In the genomic region with DNA sequence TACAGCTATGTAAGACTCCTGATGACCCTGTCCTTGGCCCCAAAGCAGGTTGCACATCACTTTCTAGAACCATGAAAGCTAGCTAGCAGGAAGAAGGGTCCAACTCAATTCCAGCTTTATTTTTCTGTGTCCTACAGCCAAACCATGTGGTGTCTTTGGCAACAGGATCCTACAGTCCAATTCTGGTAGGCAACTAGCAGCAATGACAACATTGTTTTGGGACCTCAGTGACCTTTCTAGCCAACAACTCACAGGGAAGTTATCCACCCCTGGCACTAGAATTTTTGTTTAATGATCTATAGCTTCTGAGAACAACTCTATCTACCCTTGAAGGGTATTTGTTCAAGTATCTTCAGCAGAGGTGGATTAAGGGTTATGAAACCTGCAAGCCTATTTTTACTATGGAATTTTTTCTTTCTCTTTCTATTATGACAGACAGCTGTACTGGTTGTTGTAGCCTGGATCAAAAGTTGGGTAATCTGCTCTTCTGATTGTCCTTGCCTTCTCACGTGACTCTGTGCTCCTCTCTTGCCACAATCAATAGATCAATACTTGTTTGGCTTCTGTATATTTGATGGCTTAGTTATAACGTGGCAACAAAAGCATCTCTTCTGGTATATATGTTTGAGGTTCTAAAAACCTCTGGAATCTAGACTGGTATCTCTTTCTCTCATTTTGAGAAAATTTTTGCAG, we compare ENCODE assay signal across 21 mouse cellular contexts.
DNase-seq lines count a peak whose midpoint lies in the region; ATAC-seq and TF ChIP-seq lines count a peak whose summit lies in the region.
"Had no signal": no experiment of that assay in that cellular context is flagged by ENCODE, and none has a peak within 500 bp of the region (broad histone marks: within the 10 kb centered on the region; RNA-seq: fewer than 3 reads in every experiment).

No protein-coding gene starts in this region.

- no peaks in the 10 kb centered on the region for H3K9me3 ChIP-seq in liver, postnatal 0 days (ENCODE audit: low read length)
- H3K9me3 ChIP-seq: embryonic facial prominence, embryonic 10.5 days; embryonic facial prominence, embryonic 12.5 days; forebrain, embryonic 13.5 days; forebrain, embryonic 15.5 days; G1E had no signal

- H3K27me3 ChIP-seq in liver, postnatal 0 days (ENCODE audit: insufficient read depth, low read length): no peaks in the 10 kb centered on the region
- H3K27me3 ChIP-seq: embryonic facial prominence, embryonic 12.5 days; forebrain, embryonic 15.5 days had no signal

- no peak for TF ChIP-seq CTCF in layer of hippocampus, adult 2 months (conservative IDR thresholded peaks at IDR 0.05)
- no peak for TF ChIP-seq CTCF in liver, postnatal 0 days (IDR thresholded peaks at IDR 0.05; ENCODE audit: low read depth)

- H3K4me1 ChIP-seq in liver, postnatal 0 days (ENCODE audit: insufficient read depth): no peaks in the 10 kb centered on the region
- H3K4me1 ChIP-seq: embryonic facial prominence, embryonic 10.5 days; embryonic facial prominence, embryonic 12.5 days; forebrain, embryonic 13.5 days; forebrain, embryonic 15.5 days had no signal

- no peak overlapping the region for H3K4me2 ChIP-seq in liver, postnatal 0 days (ENCODE audit: low read depth, low read length)
- H3K4me2 ChIP-seq: embryonic facial prominence, embryonic 12.5 days; forebrain, embryonic 13.5 days; forebrain, embryonic 15.5 days had no signal

- no peak for DNase-seq in layer of hippocampus, adult 2 months (ENCODE audit: low spot score in 2 of 2)
- DNase-seq in layer of hippocampus, adult 9-11 months: no peak
- DNase-seq in liver, postnatal 0 days: no peak
- DNase-seq in liver: no peak
- DNase-seq in urinary bladder, postnatal 4 days (ENCODE audit: low spot score in 2 of 2): no peak
- DNase-seq: adrenal gland, adult 8-10 months; adrenal gland, postnatal 14 days; adrenal gland, postnatal 36 days; B cell, adult 2 months; cerebellum, adult 11-12 months; cerebellum, adult 2 months; cerebellum, adult 9-10 months; cerebellum, postnatal 10 days; cerebellum, postnatal 25 days; forebrain, postnatal 0 days had no signal

- 45% methylated on average over 2 of the region's 2 CpGs for WGBS in liver, postnatal 0 days (ENCODE audit: insufficient replicate concordance)

- H3K27ac ChIP-seq in layer of hippocampus, adult 2 months: peak overlapping the region; percentile 72; the same call in 1 of the 2 replicates
- no peak overlapping the region for H3K27ac ChIP-seq in liver, postnatal 0 days (ENCODE audit: low read depth)
- H3K27ac ChIP-seq: embryonic facial prominence, embryonic 10.5 days; embryonic facial prominence, embryonic 12.5 days; forebrain, embryonic 13.5 days; forebrain, embryonic 15.5 days had no signal

- no peak for TF ChIP-seq EP300 in liver, postnatal 0 days (IDR thresholded peaks at IDR 0.05; ENCODE audit: low read depth)

- H3K9ac ChIP-seq in liver, postnatal 0 days (replicated peaks): no peak overlapping the region
- H3K9ac ChIP-seq: embryonic facial prominence, embryonic 12.5 days; forebrain, embryonic 13.5 days; forebrain, embryonic 15.5 days; forebrain, postnatal 0 days had no signal

- H3K36me3 ChIP-seq in liver, postnatal 0 days (replicated peaks; ENCODE audit: insufficient read depth, low read length): no peaks in the 10 kb centered on the region
- H3K36me3 ChIP-seq: embryonic facial prominence, embryonic 10.5 days; embryonic facial prominence, embryonic 12.5 days; forebrain, embryonic 15.5 days; G1E had no signal

- peak; percentile 83 for ATAC-seq in liver, postnatal 0 days
- ATAC-seq: CD4-positive, CD25-positive, alpha-beta regulatory T cell, adult 4 months; forebrain, embryonic 13.5 days; forebrain, embryonic 15.5 days; forebrain, postnatal 0 days had no signal

- no peak overlapping the region for H3K4me3 ChIP-seq in layer of hippocampus, adult 2 months
- H3K4me3 ChIP-seq in liver, postnatal 0 days (ENCODE audit: low read depth, low read length): no peak overlapping the region
- H3K4me3 ChIP-seq: embryonic facial prominence, embryonic 10.5 days; embryonic facial prominence, embryonic 12.5 days; forebrain, embryonic 13.5 days; forebrain, embryonic 15.5 days had no signal
